Mouse (Mus musculus): ENCODE measurements around the gene Adcy7. TPM values are rescaled to one million over a fixed set of nuclear protein-coding genes. Genes with fewer than 3 reads are reported as not detected.

Gene Adcy7
- polyA plus RNA-seq, 1 experiment from 2014 or later: 3.0 TPM

GRCm38 (mm10) chr8:88301589-88302437 is 29.6 kb downstream of the Adcy7 start:
- H3K9me3 ChIP-seq (ENCODE audit: control insufficient read depth, low read length): no peaks in the 10 kb centered on the region
- ATAC-seq (replicated peaks; ENCODE audit: low FRiP score) (no peak), DNase-seq (ENCODE audit: low spot score) (no peak)
- no peak overlapping the region for H3K27ac ChIP-seq (ENCODE audit: low read depth, low read length)
- no peak overlapping the region for H3K4me3 ChIP-seq (ENCODE audit: low read depth, low read length)
- H3K4me1 ChIP-seq (replicated peaks; ENCODE audit: control insufficient read depth, insufficient read depth, low read length): peaks cover 5% of the 10 kb centered on the region; the same call in 1 of the 2 replicates
- H3K9ac ChIP-seq (ENCODE audit: low read length): no peak overlapping the region
- no peaks in the 10 kb centered on the region for H3K36me3 ChIP-seq (ENCODE audit: control insufficient read depth, insufficient read depth, low read length)
- no peaks in the 10 kb centered on the region for H3K27me3 ChIP-seq (ENCODE audit: control insufficient read depth, insufficient read depth, low read length)
- WGBS: 73% methylated on average over 15 of the region's 15 CpGs
- no peak overlapping the region for H3K4me2 ChIP-seq (ENCODE audit: low read depth, low read length, severe bottlenecking)

- no peaks in the 10 kb centered on the region for H3K27me3 ChIP-seq (ENCODE audit: control insufficient read depth, insufficient read depth, low read length)
- peaks cover 5% of the 10 kb centered on the region; the same call in 1 of the 2 replicates for H3K4me1 ChIP-seq (replicated peaks; ENCODE audit: control insufficient read depth, insufficient read depth, low read length)
- no peak overlapping the region for H3K27ac ChIP-seq (ENCODE audit: low read depth, low read length)
- H3K36me3 ChIP-seq (ENCODE audit: control insufficient read depth, insufficient read depth, low read length): no peaks in the 10 kb centered on the region
- WGBS: 87% methylated on average over 4 of the region's 4 CpGs
- H3K4me3 ChIP-seq (ENCODE audit: low read depth, low read length): no peak overlapping the region
- ATAC-seq (replicated peaks; ENCODE audit: low FRiP score) (no peak), DNase-seq (ENCODE audit: low spot score) (no peak)
- no peaks in the 10 kb centered on the region for H3K9me3 ChIP-seq (ENCODE audit: control insufficient read depth, low read length)
- H3K9ac ChIP-seq (ENCODE audit: low read length): no peak overlapping the region
- no peak overlapping the region for H3K4me2 ChIP-seq (ENCODE audit: low read depth, low read length, severe bottlenecking)
These were observed 33.6 kb downstream of the Adcy7 start for GRCm38 (mm10) chr8:88305814-88306213.

GRCm38 (mm10) chr8:88306511-88306910 is 34.3 kb downstream of the Adcy7 start:
- Histone ChIP-seq H3K9ac (ENCODE audit: low read length) (no peak overlapping the region), H3K9me3 (ENCODE audit: control insufficient read depth, low read length) (no peaks in the 10 kb centered on the region), H3K27ac (ENCODE audit: low read depth, low read length) (no peak overlapping the region), H3K4me1 (replicated peaks; ENCODE audit: control insufficient read depth, insufficient read depth, low read length) (peaks cover 5% of the 10 kb centered on the region; the same call in 1 of the 2 replicates), H3K36me3 (ENCODE audit: control insufficient read depth, insufficient read depth, low read length) (no peaks in the 10 kb centered on the region), H3K4me2 (ENCODE audit: low read depth, low read length, severe bottlenecking) (no peak overlapping the region), H3K27me3 (ENCODE audit: control insufficient read depth, insufficient read depth, low read length) (no peaks in the 10 kb centered on the region), H3K4me3 (ENCODE audit: low read depth, low read length) (no peak overlapping the region)
- no peak for DNase-seq (ENCODE audit: low spot score)
- ATAC-seq (replicated peaks; ENCODE audit: low FRiP score): no peak
- WGBS: 82% methylated on average over 14 of the region's 14 CpGs

GRCm38 (mm10) chr8:88307736-88308135 is 35.5 kb downstream of the Adcy7 start:
- ATAC-seq (replicated peaks; ENCODE audit: low FRiP score): no peak
- 88% methylated on average over 4 of the region's 4 CpGs for WGBS

DNA sequence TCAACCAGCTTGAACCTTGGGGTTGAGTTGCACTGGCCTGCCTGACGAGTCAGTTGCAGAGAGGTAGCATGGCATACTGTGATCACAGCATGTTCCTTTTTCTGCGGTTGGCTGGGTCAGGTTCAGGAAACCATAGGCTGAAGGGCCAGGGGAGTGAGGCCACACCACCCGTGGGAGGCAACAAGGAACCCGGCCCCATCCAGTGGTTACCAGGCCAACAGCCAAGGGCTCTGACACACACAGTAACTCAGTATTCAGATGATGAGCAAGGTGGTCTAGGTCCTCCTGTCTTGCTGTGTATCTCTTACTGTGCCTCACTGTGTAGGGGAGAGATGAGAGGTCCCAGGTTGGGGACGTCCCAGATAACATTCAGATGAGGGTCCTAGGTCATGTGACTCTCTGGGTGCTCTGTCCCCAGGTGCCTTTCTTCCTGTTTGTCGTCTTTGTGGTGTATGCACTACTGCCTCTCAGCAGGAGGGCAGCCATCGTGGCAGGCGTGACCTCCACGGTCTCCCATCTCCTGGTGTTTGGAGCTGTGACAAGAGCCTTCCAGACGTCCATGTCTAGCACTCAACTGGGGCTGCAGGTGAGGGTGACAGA is 37.2 kb downstream of the Adcy7 start:
- Histone ChIP-seq H3K4me1 (replicated peaks; ENCODE audit: control insufficient read depth, insufficient read depth, low read length) (no peaks in the 10 kb centered on the region), H3K27ac (ENCODE audit: low read depth, low read length) (no peak overlapping the region), H3K4me3 (ENCODE audit: low read depth, low read length) (no peak overlapping the region), H3K9me3 (ENCODE audit: control insufficient read depth, low read length) (no peaks in the 10 kb centered on the region), H3K36me3 (ENCODE audit: control insufficient read depth, insufficient read depth, low read length) (no peaks in the 10 kb centered on the region), H3K27me3 (ENCODE audit: control insufficient read depth, insufficient read depth, low read length) (no peaks in the 10 kb centered on the region), H3K4me2 (ENCODE audit: low read depth, low read length, severe bottlenecking) (no peak overlapping the region), H3K9ac (ENCODE audit: low read length) (no peak overlapping the region)
- DNase-seq (ENCODE audit: low spot score): no peak
- WGBS: 85% methylated on average over 10 of the region's 10 CpGs
- no peak for ATAC-seq (replicated peaks; ENCODE audit: low FRiP score)

More at GRCm38 (mm10) chr8:88307736-88308135, 35.5 kb downstream of the Adcy7 start:
- Histone ChIP-seq H3K27me3 (ENCODE audit: control insufficient read depth, insufficient read depth, low read length) (no peaks in the 10 kb centered on the region), H3K36me3 (ENCODE audit: control insufficient read depth, insufficient read depth, low read length) (no peaks in the 10 kb centered on the region), H3K9me3 (ENCODE audit: control insufficient read depth, low read length) (no peaks in the 10 kb centered on the region), H3K4me2 (ENCODE audit: low read depth, low read length, severe bottlenecking) (no peak overlapping the region), H3K27ac (ENCODE audit: low read depth, low read length) (no peak overlapping the region), H3K4me1 (replicated peaks; ENCODE audit: control insufficient read depth, insufficient read depth, low read length) (no peaks in the 10 kb centered on the region), H3K9ac (ENCODE audit: low read length) (no peak overlapping the region), H3K4me3 (ENCODE audit: low read depth, low read length) (no peak overlapping the region)
- no peak for DNase-seq (ENCODE audit: low spot score)

DNA sequence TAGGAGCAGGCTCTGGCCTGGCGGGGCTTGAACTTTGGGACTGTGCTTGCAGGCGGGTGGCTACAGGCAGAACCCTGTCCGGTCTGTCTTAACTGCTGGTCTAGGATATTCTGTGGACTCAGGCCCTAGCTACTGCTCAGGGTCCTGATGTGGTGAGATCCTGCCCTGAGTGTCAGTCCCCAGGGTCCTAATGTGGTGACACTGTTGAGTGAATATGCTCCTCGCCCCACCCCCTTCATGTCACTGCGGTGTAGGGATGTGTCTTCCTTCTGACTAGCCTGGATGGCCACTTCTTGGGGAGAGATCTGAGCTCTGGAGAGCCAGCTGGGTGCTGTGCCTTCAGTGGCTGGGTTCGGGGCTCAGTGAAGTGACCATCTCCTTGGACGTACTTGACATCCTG is 37.7 kb downstream of the Adcy7 start:
- H3K4me3 ChIP-seq (ENCODE audit: low read depth, low read length): no peak overlapping the region
- WGBS: 94% methylated on average over 7 of the region's 7 CpGs
- H3K9me3 ChIP-seq (ENCODE audit: control insufficient read depth, low read length): no peaks in the 10 kb centered on the region
- no peak overlapping the region for H3K27ac ChIP-seq (ENCODE audit: low read depth, low read length)
- ATAC-seq (replicated peaks; ENCODE audit: low FRiP score): no peak
- no peaks in the 10 kb centered on the region for H3K27me3 ChIP-seq (ENCODE audit: control insufficient read depth, insufficient read depth, low read length)
- no peak overlapping the region for H3K4me2 ChIP-seq (ENCODE audit: low read depth, low read length, severe bottlenecking)
- H3K36me3 ChIP-seq (ENCODE audit: control insufficient read depth, insufficient read depth, low read length): no peaks in the 10 kb centered on the region
- H3K4me1 ChIP-seq (replicated peaks; ENCODE audit: control insufficient read depth, insufficient read depth, low read length): no peaks in the 10 kb centered on the region
- H3K9ac ChIP-seq (ENCODE audit: low read length): no peak overlapping the region
- DNase-seq (ENCODE audit: low spot score): no peak

DNA sequence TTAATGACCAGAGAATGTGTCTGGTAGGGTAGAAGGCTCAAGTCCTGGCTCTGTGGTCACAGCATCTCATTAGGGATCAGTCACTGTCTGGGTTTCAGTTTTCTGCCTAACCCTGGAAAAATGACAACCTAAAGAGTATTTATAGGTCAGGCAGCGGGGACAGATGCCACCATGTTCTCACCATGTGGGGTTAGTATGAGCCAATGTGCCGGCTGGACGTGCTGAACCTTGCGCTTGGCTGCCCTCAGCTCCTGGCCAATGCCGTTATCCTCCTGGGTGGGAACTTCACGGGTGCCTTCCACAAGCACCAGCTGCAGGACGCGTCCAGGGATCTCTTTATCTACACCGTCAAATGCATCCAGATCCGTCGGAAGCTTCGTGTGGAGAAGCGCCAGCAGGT is 38.1 kb downstream of the Adcy7 start:
- H3K9ac ChIP-seq (ENCODE audit: low read length): no peak overlapping the region
- DNase-seq (ENCODE audit: low spot score) (no peak), ATAC-seq (replicated peaks; ENCODE audit: low FRiP score) (no peak)
- 93% methylated on average over 13 of the region's 13 CpGs for WGBS
- no peaks in the 10 kb centered on the region for H3K4me1 ChIP-seq (replicated peaks; ENCODE audit: control insufficient read depth, insufficient read depth, low read length)
- no peaks in the 10 kb centered on the region for H3K27me3 ChIP-seq (ENCODE audit: control insufficient read depth, insufficient read depth, low read length)
- H3K36me3 ChIP-seq (ENCODE audit: control insufficient read depth, insufficient read depth, low read length): no peaks in the 10 kb centered on the region
- H3K27ac ChIP-seq (ENCODE audit: low read depth, low read length): no peak overlapping the region
- H3K4me3 ChIP-seq (ENCODE audit: low read depth, low read length): no peak overlapping the region
- H3K9me3 ChIP-seq (ENCODE audit: control insufficient read depth, low read length): no peaks in the 10 kb centered on the region
- no peak overlapping the region for H3K4me2 ChIP-seq (ENCODE audit: low read depth, low read length, severe bottlenecking)

DNA sequence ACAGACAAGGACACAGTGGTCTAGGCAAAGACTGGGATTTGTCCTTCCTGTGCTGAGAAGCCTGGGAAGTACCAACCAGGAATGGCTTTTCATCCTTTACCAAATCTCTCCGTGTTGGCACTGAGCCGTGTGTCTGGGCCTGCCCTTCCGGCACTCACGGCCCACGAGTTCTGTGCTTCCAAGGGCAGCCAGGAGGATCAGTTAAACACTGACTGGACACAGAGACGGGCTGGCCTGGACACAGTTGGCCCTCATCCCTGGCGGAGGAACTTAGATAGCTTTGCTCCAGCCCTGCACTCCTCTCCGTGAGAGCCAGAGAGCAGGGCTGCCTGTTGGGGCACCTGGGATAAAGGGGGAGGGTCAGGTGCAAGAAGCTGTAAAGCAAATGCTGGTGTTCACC is 40.8 kb downstream of the Adcy7 start:
- H3K9me3 ChIP-seq (ENCODE audit: control insufficient read depth, low read length): no peaks in the 10 kb centered on the region
- no peaks in the 10 kb centered on the region for H3K4me1 ChIP-seq (replicated peaks; ENCODE audit: control insufficient read depth, insufficient read depth, low read length)
- no peak overlapping the region for H3K27ac ChIP-seq (ENCODE audit: low read depth, low read length)
- no peaks in the 10 kb centered on the region for H3K36me3 ChIP-seq (ENCODE audit: control insufficient read depth, insufficient read depth, low read length)
- H3K27me3 ChIP-seq (ENCODE audit: control insufficient read depth, insufficient read depth, low read length): no peaks in the 10 kb centered on the region
- H3K4me3 ChIP-seq (ENCODE audit: low read depth, low read length): no peak overlapping the region
- ATAC-seq (replicated peaks; ENCODE audit: low FRiP score): no peak
- WGBS: 83% methylated on average over 8 of the region's 8 CpGs
- H3K4me2 ChIP-seq (ENCODE audit: low read depth, low read length, severe bottlenecking): no peak overlapping the region
- no peak overlapping the region for H3K9ac ChIP-seq (ENCODE audit: low read length)
- DNase-seq (ENCODE audit: low spot score): no peak

Measured in forebrain, embryonic 11.5 days (tissue).